Mouse (Mus musculus) CH12.LX (cell line): Measurements from ENCODE around the gene Cped1. TPM values are rescaled to one million over a fixed set of nuclear protein-coding genes. Genes with fewer than 3 reads are reported as not detected.

Source experiments
- DNase-seq: peaks from one replicate; pipeline ENCODE4 v3.0.0-alpha.2; 2013; ENCODE audit errors: extremely low read depth
- H3K27ac ChIP-seq: 2 replicates; pipeline ENCODE4 v1.5.1; 2012; ENCODE audit warnings: low read depth, mild to moderate bottlenecking, control low read depth, moderate library complexity; ENCODE audit not compliant: insufficient read depth
- H3K27me3 ChIP-seq: replicated peaks from 2 replicates; pipeline ENCODE3; 2012; ENCODE audit warnings: inconsistent platforms
- H3K36me3 ChIP-seq, 2 experiments: replicated peaks in 1 of 2; 2 replicates each; pipeline versions ENCODE3 to v1.6.1; 2012; ENCODE audit warnings: inconsistent platforms in 1 of 2, low read length in 1 of 2, mild to moderate bottlenecking in 1 of 2, mixed read lengths in 1 of 2, moderate library complexity in 1 of 2; ENCODE audit not compliant: control insufficient read depth in 1 of 2, insufficient read depth in 1 of 2
- H3K4me1 ChIP-seq, 2 experiments: 2 replicates each; pipeline ENCODE4 v1.6.1; 2012; ENCODE audit warnings: inconsistent platforms in 1 of 2, moderate library complexity in 1 of 2; ENCODE audit not compliant: insufficient read depth in 2 of 2, control insufficient read depth in 1 of 2
- H3K4me2 ChIP-seq: 2 replicates; pipeline ENCODE4 v1.6.1; 2012; ENCODE audit warnings: low read depth, mild to moderate bottlenecking, control low read depth; ENCODE audit not compliant: poor library complexity, insufficient read depth, severe bottlenecking
- H3K4me3 ChIP-seq, 3 experiments: fragments of 150-350 bp in 1 of 3; sonication (generic) in 1 of 3; replicated peaks in 1 of 3; 2 replicates each; pipeline versions ENCODE3 to v1.5.1; 2011 to 2012; ENCODE audit warnings: low read depth in 2 of 3, low read length in 2 of 3, mild to moderate bottlenecking in 2 of 3, moderate library complexity in 2 of 3, control low read depth in 1 of 3, improper control_type of control experiment in 1 of 3, inconsistent platforms in 1 of 3, mixed read lengths in 1 of 3; ENCODE audit not compliant: poor library complexity in 1 of 3
- H3K79me2 ChIP-seq: replicated peaks from 2 replicates; pipeline ENCODE4 v1.6.1; 2012; ENCODE audit warnings: mild to moderate bottlenecking, moderate library complexity; ENCODE audit not compliant: control insufficient read depth, poor library complexity, insufficient read depth, severe bottlenecking; ENCODE audit errors: extremely low read depth
- H3K9ac ChIP-seq: 2 replicates; pipeline ENCODE4 v1.6.1; 2012; ENCODE audit warnings: low read depth, mild to moderate bottlenecking, control low read depth, moderate library complexity; ENCODE audit not compliant: insufficient read depth
- H3K9me3 ChIP-seq: replicated peaks from 2 replicates; pipeline ENCODE3; 2012; ENCODE audit warnings: low read length, inconsistent platforms, mixed read lengths
- E2F4 ChIP-seq: IDR thresholded peaks from 2 replicates; pipeline ENCODE4 v1.6.1; 2011; ENCODE audit warnings: low read depth, low read length, improper control_type of control experiment; ENCODE audit not compliant: insufficient replicate concordance
- ELF1 ChIP-seq: IDR thresholded peaks from 2 replicates; pipeline ENCODE4 v1.6.1; 2014; ENCODE audit warnings: low read depth, mild to moderate bottlenecking, inconsistent platforms, low read length, improper control_type of control experiment
- EP300 ChIP-seq: IDR thresholded peaks from 2 replicates; pipeline ENCODE4 v1.6.1; 2011; ENCODE audit warnings: low read length, improper control_type of control experiment
- IRF4 ChIP-seq: IDR thresholded peaks from 2 replicates; pipeline ENCODE4 v1.6.1; 2014; ENCODE audit warnings: low read depth, mild to moderate bottlenecking, inconsistent platforms, low read length, improper control_type of control experiment
- JUND ChIP-seq: conservative IDR thresholded peaks from 2 replicates; pipeline ENCODE4 v1.6.1; 2011; ENCODE audit warnings: low read depth, low read length, improper control_type of control experiment
- MAX ChIP-seq: IDR thresholded peaks from 2 replicates; pipeline ENCODE4 v1.6.1; 2011; ENCODE audit warnings: low read length, improper control_type of control experiment
- MAZ ChIP-seq: IDR thresholded peaks from 2 replicates; pipeline ENCODE4 v1.6.1; 2012; ENCODE audit warnings: low read depth, mild to moderate bottlenecking, inconsistent platforms, low read length, improper control_type of control experiment, moderate library complexity
- NELFE ChIP-seq: IDR thresholded peaks from 2 replicates; pipeline ENCODE4 v1.6.1; 2011; ENCODE audit warnings: low read depth, low read length, improper control_type of control experiment
- NRF1 ChIP-seq: IDR thresholded peaks from 2 replicates; pipeline ENCODE4 v1.6.1; 2014; ENCODE audit warnings: low read depth, mild to moderate bottlenecking, inconsistent platforms, low read length, improper control_type of control experiment, moderate library complexity
- POLR2A ChIP-seq: IDR thresholded peaks from 2 replicates; pipeline ENCODE4 v1.6.1; 2011; ENCODE audit warnings: low read depth, mild to moderate bottlenecking, improper control_type of control experiment, low read length
- POLR2AphosphoS2 ChIP-seq: IDR thresholded peaks from 2 replicates; pipeline ENCODE4 v1.6.1; 2011; ENCODE audit warnings: low read depth, low read length, improper control_type of control experiment
- RAD21 ChIP-seq: IDR thresholded peaks from 2 replicates; pipeline ENCODE4 v1.6.1; 2011; ENCODE audit warnings: low read depth, mild to moderate bottlenecking, low read length, improper control_type of control experiment, moderate library complexity
- RCOR1 ChIP-seq: conservative IDR thresholded peaks from 2 replicates; pipeline ENCODE4 v1.6.1; 2012; ENCODE audit warnings: low read depth, mild to moderate bottlenecking, inconsistent platforms, low read length, improper control_type of control experiment
- SIN3A ChIP-seq: IDR thresholded peaks from 2 replicates; pipeline ENCODE4 v1.6.1; 2012; ENCODE audit warnings: low read length, improper control_type of control experiment, inconsistent platforms
- TBP ChIP-seq: conservative IDR thresholded peaks from 2 replicates; pipeline ENCODE4 v1.6.1; 2011; ENCODE audit warnings: low read depth, low read length, improper control_type of control experiment
- UBTF ChIP-seq: IDR thresholded peaks from 2 replicates; pipeline ENCODE4 v1.6.1; 2012; ENCODE audit warnings: low read depth, mild to moderate bottlenecking, inconsistent platforms, low read length, improper control_type of control experiment, moderate library complexity
- ZC3H11A ChIP-seq: IDR thresholded peaks from 2 replicates; pipeline ENCODE4 v1.6.1; 2012; ENCODE audit warnings: low read depth, mild to moderate bottlenecking, inconsistent platforms, low read length, improper control_type of control experiment
- ZKSCAN1 ChIP-seq: IDR thresholded peaks from 2 replicates; pipeline ENCODE4 v1.6.1; 2012; ENCODE audit warnings: low read depth, inconsistent platforms, low read length, improper control_type of control experiment, borderline replicate concordance
- ZMIZ1 ChIP-seq: IDR thresholded peaks from 2 replicates; pipeline ENCODE4 v1.6.1; 2012; ENCODE audit warnings: low read depth, mild to moderate bottlenecking, inconsistent platforms, low read length, improper control_type of control experiment
- ZNF384 ChIP-seq: IDR thresholded peaks from 2 replicates; pipeline ENCODE4 v1.6.1; 2012; ENCODE audit warnings: low read depth, low read length, improper control_type of control experiment, inconsistent platforms
- dilution Hi-C: fragments of 300-500 bp; cut with MboI; formaldehyde crosslinking; loops from 2 replicates; pipeline ENCODE4 v1.14.3; 2020; ENCODE audit warnings: low sequenced_read_pairs; ENCODE audit not compliant: extremely low pct_unique_long_range_greater_than_20kb, extremely low pct_ligation_motif_present
- in situ Hi-C: fragments of 300-500 bp; cut with MboI; formaldehyde crosslinking; loops from 3 replicates; pipeline ENCODE4 v1.14.3; 2019; ENCODE audit warnings: low sequenced_read_pairs, low pct_ligation_motif_present, low pct_unique_long_range_greater_than_20kb, mixed read lengths
- polyA plus RNA-seq: library from polyadenylated mRNA; unstranded; fragments of >175 nt; gene quantifications from 2 replicates; pipeline ENCODE4 v1.2.1, GENCODE M21; 2012; ENCODE audit warnings: low read depth; ENCODE audit not compliant: insufficient read length
- total RNA-seq, 2 experiments: library from RNA; depleted of rRNA; stranded (reverse); fragments of 300-350 nt in 1 of 2; fragments of >200 nt in 1 of 2; gene quantifications; 2 replicates each; pipeline ENCODE4 v1.2.3; 2012 to 2014

The Cped1 gene
- total and polyA plus RNA-seq, 3 experiments: 0.51 to 6.8 (median 1.1) TPM

- dilution Hi-C loops: no loop called here
Observed at GRCm38 (mm10) chr6:22035408-22035807, 49.7 kb downstream of the Cped1 start.

GRCm38 (mm10) chr6:22035895-22036294, 50.2 kb downstream of the Cped1 start:
- no peak overlapping the region for H3K4me3 ChIP-seq
- no peaks in the 10 kb centered on the region for H3K79me2 ChIP-seq
- H3K27me3 ChIP-seq: no peaks in the 10 kb centered on the region
- dilution Hi-C loops: no loop called here
- H3K9ac ChIP-seq: no peak overlapping the region
- H3K27ac ChIP-seq: no peak overlapping the region
- no peak for DNase-seq
- H3K9me3 ChIP-seq: no peaks in the 10 kb centered on the region
- no peak for TF ChIP-seq RAD21
- TF ChIP-seq JUND: no peak
- TF ChIP-seq EP300: no peak
- TF ChIP-seq E2F4: no peak
- no peak for TF ChIP-seq ZMIZ1
- no peak for TF ChIP-seq ZC3H11A
- TF ChIP-seq RCOR1: no peak
- in situ Hi-C loops: no loop called here
- no peaks in the 10 kb centered on the region for H3K4me1 ChIP-seq
- no peaks in the 10 kb centered on the region for H3K36me3 ChIP-seq
- H3K4me2 ChIP-seq: no peak overlapping the region

More at GRCm38 (mm10) chr6:22035408-22035807, 49.7 kb downstream of the Cped1 start:
- in situ Hi-C loops: no loop called here
- Histone ChIP-seq H3K9ac (no peak overlapping the region), H3K9me3 (no peaks in the 10 kb centered on the region), H3K27me3 (no peaks in the 10 kb centered on the region), H3K4me1 (no peaks in the 10 kb centered on the region), H3K4me2 (no peak overlapping the region), H3K27ac (no peak overlapping the region), H3K36me3 (no peaks in the 10 kb centered on the region), H3K4me3 (no peak overlapping the region), H3K79me2 (no peaks in the 10 kb centered on the region)
- TF ChIP-seq NELFE (no peak), ZKSCAN1 (no peak), TBP (no peak), MAX (no peak), POLR2A (no peak), POLR2AphosphoS2 (no peak), SIN3A (no peak), NRF1 (no peak), ELF1 (no peak), EP300 (no peak), ZMIZ1 (no peak), UBTF (no peak), MAZ (no peak), ZNF384 (no peak), IRF4 (no peak), E2F4 (no peak)
- no peak for DNase-seq
